ENCODE assay signal across 10 mouse cellular contexts in genomic region chr7:100555431-100555951, GRCm38 (mm10). TPM values are rescaled to one million over a fixed set of nuclear protein-coding genes. Genes with fewer than 3 reads are reported as not detected.
A peak's percentile ranks its signal among the peaks of the same experiment; 100 is the strongest.
DNase-seq lines count a peak whose midpoint lies in the region; ATAC-seq and TF ChIP-seq lines count a peak whose summit lies in the region.
"Had no signal": no experiment of that assay in that cellular context is flagged by ENCODE, and none has a peak within 500 bp of the region (broad histone marks: within the 10 kb centered on the region; RNA-seq: fewer than 3 reads in every experiment).

No protein-coding gene starts in this region.

- peak overlapping the region in 1 of 2 experiments; percentile 31; a peak in 2 of 4 replicates for H3K4me3 ChIP-seq in ES-E14 (ENCODE audit: insufficient read depth in 1 of 2, low read depth in 1 of 2, low read length in 2 of 2, poor library complexity in 1 of 2, severe bottlenecking in 1 of 2)
- no peak overlapping the region for H3K4me3 ChIP-seq in liver, embryonic 14.5 days (ENCODE audit: insufficient read depth in 1 of 2, low read depth in 2 of 2, low read length in 2 of 2)
- no peak overlapping the region for H3K4me3 ChIP-seq in lung, postnatal 0 days (ENCODE audit: low read depth, low read length)

- no peaks in the 10 kb centered on the region for H3K9me3 ChIP-seq in ES-E14 (ENCODE audit: control insufficient read depth, insufficient read depth, low read depth, low read length)
- H3K9me3 ChIP-seq in liver, embryonic 14.5 days (ENCODE audit: control insufficient read depth, low read length) = no peaks in the 10 kb centered on the region
- no peaks in the 10 kb centered on the region for H3K9me3 ChIP-seq in lung, postnatal 0 days (ENCODE audit: low read length)

- ATAC-seq in liver, embryonic 14.5 days (ENCODE audit: insufficient read depth) = no peak
- no peak for ATAC-seq in lung, postnatal 0 days
- ATAC-seq: Patski had no signal

- peaks cover 0 to 6% of the 10 kb centered on the region in 2 experiments; a peak in 1 of 4 replicates for H3K4me1 ChIP-seq in ES-E14 (ENCODE audit: control insufficient read depth in 2 of 2, insufficient read depth in 2 of 2, low read length in 2 of 2, poor library complexity in 1 of 2)
- H3K4me1 ChIP-seq in liver, embryonic 14.5 days (replicated peaks; ENCODE audit: control insufficient read depth in 2 of 2, insufficient read depth in 2 of 2, low read length in 1 of 2) = peaks cover 21 to 26% of the 10 kb centered on the region in 2 experiments
- no peaks in the 10 kb centered on the region for H3K4me1 ChIP-seq in lung, postnatal 0 days (ENCODE audit: insufficient read depth, low read depth, low read length)

- peak overlapping the region; percentile 84 for H3K27ac ChIP-seq in ES-E14 (ENCODE audit: insufficient read depth, low read depth, low read length, poor library complexity, severe bottlenecking)
- H3K27ac ChIP-seq in liver, embryonic 14.5 days = peak overlapping the region; percentile 44; the same call in 1 of the 2 replicates
- no peak overlapping the region for H3K27ac ChIP-seq in lung, postnatal 0 days (ENCODE audit: low read length)
- H3K27ac ChIP-seq: macrophage had no signal

- in situ Hi-C loops in ES-E14 (cut with MboI; ENCODE audit: low sequenced_read_pairs in 2 of 2, unreplicated experiment in 2 of 2) = no loop called here

- H3K9ac ChIP-seq in ES-E14 (ENCODE audit: insufficient read depth, low read depth, low read length, poor library complexity, severe bottlenecking) = peak overlapping the region; percentile 31; the same call in 1 of the 2 replicates
- no peak overlapping the region for H3K9ac ChIP-seq in liver, embryonic 14.5 days (replicated peaks)
- no peak overlapping the region for H3K9ac ChIP-seq in lung, postnatal 0 days (replicated peaks; ENCODE audit: low read depth)

- H3K36me3 ChIP-seq in ES-E14 (ENCODE audit: control insufficient read depth, insufficient read depth, low read length, poor library complexity, severe bottlenecking) = no peaks in the 10 kb centered on the region
- H3K36me3 ChIP-seq in liver, embryonic 14.5 days (replicated peaks; ENCODE audit: control insufficient read depth, insufficient read depth, low read depth) = no peaks in the 10 kb centered on the region; the same call in 1 of the 2 replicates
- H3K36me3 ChIP-seq in lung, postnatal 0 days (ENCODE audit: insufficient read depth, low read length) = no peaks in the 10 kb centered on the region

- TF ChIP-seq EP300 in liver, embryonic 14.5 days (IDR thresholded peaks at IDR 0.05; ENCODE audit: low read depth) = no peak
- no peak for TF ChIP-seq EP300 in lung, postnatal 0 days (IDR thresholded peaks at IDR 0.05)

- no peak for TF ChIP-seq CTCF in liver, embryonic 14.5 days (IDR thresholded peaks at IDR 0.05; ENCODE audit: low read depth)
- TF ChIP-seq CTCF in lung, postnatal 0 days (IDR thresholded peaks at IDR 0.05) = no peak

- WGBS in liver, embryonic 14.5 days (ENCODE audit: insufficient replicate concordance) = 73% methylated on average over 13 of the region's 13 CpGs
- 48% methylated on average over 13 of the region's 13 CpGs for WGBS in lung, postnatal 0 days

- H3K4me2 ChIP-seq in liver, embryonic 14.5 days (ENCODE audit: low read depth) = peak overlapping the region; percentile 20; the same call in 1 of the 2 replicates
- no peak overlapping the region for H3K4me2 ChIP-seq in lung, postnatal 0 days (replicated peaks; ENCODE audit: low read depth, low read length)

- H3K27me3 ChIP-seq in liver, embryonic 14.5 days (ENCODE audit: control insufficient read depth, insufficient read depth, low read length) = no peaks in the 10 kb centered on the region
- no peaks in the 10 kb centered on the region for H3K27me3 ChIP-seq in lung, postnatal 0 days (replicated peaks; ENCODE audit: insufficient read depth, low read length)
- H3K27me3 ChIP-seq: Patski had no signal

- DNase-seq in ES-E14 (ENCODE audit: low read depth, low spot score) = peak; percentile 28
- peak; percentile 51 to 52 for DNase-seq in cerebellum, postnatal 14 days
- peak; percentile 24 to 32 for DNase-seq in frontal cortex, postnatal 25 days (ENCODE audit: low spot score in 2 of 2)
- DNase-seq in layer of hippocampus, adult 18-20 months (ENCODE audit: low spot score in 2 of 2) = peak; percentile 65 to 84
- no peak for DNase-seq in liver, embryonic 14.5 days (ENCODE audit: low read depth in 3 of 3, low spot score in 3 of 3)
- peak; percentile 46 for DNase-seq in right cerebral cortex, postnatal 4 days
- no peak for DNase-seq in lung, postnatal 0 days (ENCODE audit: low spot score)
- DNase-seq in spleen, postnatal 14 days (ENCODE audit: low spot score in 2 of 2) = no peak

TF ChIP-seq in ES-E14, 5 proteins besides CTCF, POLR2A, EP300 and RAD21:
- TF ChIP-seq ZC3H11A (IDR thresholded peaks at IDR 0.05; ENCODE audit: borderline replicate concordance, low read depth, low read length) (no peak), ZNF384 (IDR thresholded peaks at IDR 0.05; ENCODE audit: low read depth, low read length) (no peak), MAFK (IDR thresholded peaks at IDR 0.05; ENCODE audit: insufficient read depth, low read depth, low read length) (no peak), CHD2 (IDR thresholded peaks at IDR 0.05; ENCODE audit: low read depth, low read length) (no peak), HCFC1 (IDR thresholded peaks at IDR 0.05; ENCODE audit: borderline replicate concordance, insufficient read depth, low read length) (no peak)

RNA-seq across cellular contexts. Expression of gene Coa4, which starts 18.6 kb away (rescaled TPM):
- 11.3 and 14.6 TPM in 2 replicates for total RNA-seq in ES-E14 (2012; rRNA removed)
- 1 to 10 TPM; 8.0 TPM for total RNA-seq in layer of hippocampus, adult 18-20 months (2021)
- 6.0 and 9.4 TPM in 2 replicates for polyA plus RNA-seq in liver, embryonic 14.5 days (2012; rRNA removed)
- polyA plus RNA-seq in liver, embryonic 14.5 days (2014; fragmentation: Nextera tagmentation; extraction: Ambion mirVana) = 13.9 and 14.7 TPM in 2 replicates
- polyA plus RNA-seq in lung, postnatal 0 days (2015; fragmentation: Nextera tagmentation; extraction: Ambion mirVana) = 17.0 and 18.2 TPM in 2 replicates

RNA-seq across cellular contexts. Expression of gene Dnajb13, which starts 40.7 kb away (rescaled TPM):
- total RNA-seq in ES-E14 (2012; rRNA removed) = 2.5 and 2.8 TPM in 2 replicates
- total RNA-seq in layer of hippocampus, adult 18-20 months (2021) = under 1 TPM; 0.36 to 0.77 TPM
- polyA plus RNA-seq in liver, embryonic 14.5 days (2012; rRNA removed) = 0.58 and 0.64 TPM in 2 replicates
- polyA plus RNA-seq in liver, embryonic 14.5 days (2014; fragmentation: Nextera tagmentation; extraction: Ambion mirVana) = 2.0 and 2.3 TPM in 2 replicates
- polyA plus RNA-seq in lung, postnatal 0 days (2015; fragmentation: Nextera tagmentation; extraction: Ambion mirVana) = 13.7 and 13.8 TPM in 2 replicates

RNA-seq across cellular contexts. Expression of gene Rab6a, which starts 51.7 kb away (rescaled TPM):
- 58.7 and 61.8 TPM in 2 replicates for total RNA-seq in ES-E14 (2012; rRNA removed)
- total RNA-seq in layer of hippocampus, adult 18-20 months (2021) = 100 to 1,000 TPM; 373 to 390 TPM
- polyA plus RNA-seq in liver, embryonic 14.5 days (2012; rRNA removed) = 17.0 and 24.3 TPM in 2 replicates
- 39.8 and 43.9 TPM in 2 replicates for polyA plus RNA-seq in liver, embryonic 14.5 days (2014; fragmentation: Nextera tagmentation; extraction: Ambion mirVana)
- polyA plus RNA-seq in lung, postnatal 0 days (2015; fragmentation: Nextera tagmentation; extraction: Ambion mirVana) = 76.8 and 88.2 TPM in 2 replicates

RNA-seq across cellular contexts. Expression of gene Mrpl48, which starts 52.6 kb away (rescaled TPM):
- 27.9 and 30.9 TPM in 2 replicates for total RNA-seq in ES-E14 (2012; rRNA removed)
- total RNA-seq in layer of hippocampus, adult 18-20 months (2021) = 10 to 100 TPM; 70.4 to 74.7 TPM
- polyA plus RNA-seq in liver, embryonic 14.5 days (2012; rRNA removed) = 15.1 and 21.5 TPM in 2 replicates
- 47.2 and 50.8 TPM in 2 replicates for polyA plus RNA-seq in liver, embryonic 14.5 days (2014; fragmentation: Nextera tagmentation; extraction: Ambion mirVana)
- 76.0 and 77.5 TPM in 2 replicates for polyA plus RNA-seq in lung, postnatal 0 days (2015; fragmentation: Nextera tagmentation; extraction: Ambion mirVana)

Comparison
In these comparisons a context has a peak if more than half of its experiments do, and no peak if none do; other contexts are left out.
1. DNase-seq: peak in ES-E14 (single experiment), cerebellum, postnatal 14 days (2 of 2), frontal cortex, postnatal 25 days (2 of 2), layer of hippocampus, adult 18-20 months (2 of 2) and right cerebral cortex, postnatal 4 days (single experiment); none in liver, embryonic 14.5 days (0 of 3), lung, postnatal 0 days (single experiment) and spleen, postnatal 14 days (0 of 2).